Mouse (Mus musculus): Measurements from ENCODE around the gene Tmem151b. TPM values are rescaled to one million over a fixed set of nuclear protein-coding genes. Genes with fewer than 3 reads are reported as not detected.

The Tmem151b gene
- polyA plus RNA-seq, 1 experiment = not detected

GRCm38 (mm10) chr17:45578843-45579242 is 29.4 kb upstream of the Tmem151b start:
- Histone ChIP-seq H3K4me1 (ENCODE audit: control insufficient read depth) (peaks cover 63% of the 10 kb centered on the region), H3K9me3 (ENCODE audit: control insufficient read depth, low read length) (no peaks in the 10 kb centered on the region), H3K27me3 (ENCODE audit: control insufficient read depth) (no peaks in the 10 kb centered on the region), H3K4me3 (replicated peaks) (no peak overlapping the region), H3K36me3 (ENCODE audit: control insufficient read depth) (peaks cover 11% of the 10 kb centered on the region)
- TF ChIP-seq TAL1 (IDR thresholded peaks at IDR 0.05; ENCODE audit: low read length) = no peak
- TF ChIP-seq GATA1 (IDR thresholded peaks at IDR 0.05; ENCODE audit: low read length) = no peak

- no peak for TF ChIP-seq GATA1 (IDR thresholded peaks at IDR 0.05; ENCODE audit: low read length)
- no peak for TF ChIP-seq TAL1 (IDR thresholded peaks at IDR 0.05; ENCODE audit: low read length)
- H3K27me3 ChIP-seq (ENCODE audit: control insufficient read depth) = no peaks in the 10 kb centered on the region
- no peak overlapping the region for H3K4me3 ChIP-seq (replicated peaks)
- peaks cover 5% of the 10 kb centered on the region for H3K36me3 ChIP-seq (ENCODE audit: control insufficient read depth)
- peaks cover 63% of the 10 kb centered on the region for H3K4me1 ChIP-seq (ENCODE audit: control insufficient read depth)
- no peaks in the 10 kb centered on the region for H3K9me3 ChIP-seq (ENCODE audit: control insufficient read depth, low read length)
These were observed 28.8 kb upstream of the Tmem151b start for GRCm38 (mm10) chr17:45578242-45578641.

- Histone ChIP-seq H3K27me3 (ENCODE audit: control insufficient read depth) (no peaks in the 10 kb centered on the region), H3K9me3 (ENCODE audit: control insufficient read depth, low read length) (no peaks in the 10 kb centered on the region), H3K4me3 (replicated peaks) (no peak overlapping the region), H3K36me3 (ENCODE audit: control insufficient read depth) (peaks cover 15% of the 10 kb centered on the region), H3K4me1 (ENCODE audit: control insufficient read depth) (peaks cover 57% of the 10 kb centered on the region)
- TF ChIP-seq GATA1 (IDR thresholded peaks at IDR 0.05; ENCODE audit: low read length) (no peak), TAL1 (IDR thresholded peaks at IDR 0.05; ENCODE audit: low read length) (no peak)
These were observed 25.8 kb upstream of the Tmem151b start for GRCm38 (mm10) chr17:45575123-45575897.

- Histone ChIP-seq H3K36me3 (ENCODE audit: control insufficient read depth) (peaks cover 25% of the 10 kb centered on the region), H3K4me3 (replicated peaks) (peak overlapping the region; percentile 76), H3K9me3 (ENCODE audit: control insufficient read depth, low read length) (no peaks in the 10 kb centered on the region), H3K27me3 (ENCODE audit: control insufficient read depth) (no peaks in the 10 kb centered on the region), H3K4me1 (ENCODE audit: control insufficient read depth) (peaks cover 51% of the 10 kb centered on the region)
- no peak for TF ChIP-seq GATA1 (IDR thresholded peaks at IDR 0.05; ENCODE audit: low read length)
- no peak for TF ChIP-seq TAL1 (IDR thresholded peaks at IDR 0.05; ENCODE audit: low read length)
These were observed 24.8 kb upstream of the Tmem151b start for GRCm38 (mm10) chr17:45574129-45574761.

GRCm38 (mm10) chr17:45573780-45574123 is 24.3 kb upstream of the Tmem151b start:
- H3K4me3 ChIP-seq (replicated peaks) = peak overlapping the region; percentile 76
- no peaks in the 10 kb centered on the region for H3K27me3 ChIP-seq (ENCODE audit: control insufficient read depth)
- TF ChIP-seq TAL1 (IDR thresholded peaks at IDR 0.05; ENCODE audit: low read length) (no peak), GATA1 (IDR thresholded peaks at IDR 0.05; ENCODE audit: low read length) (no peak)
- H3K4me1 ChIP-seq (ENCODE audit: control insufficient read depth) = peaks cover 49% of the 10 kb centered on the region
- no peaks in the 10 kb centered on the region for H3K9me3 ChIP-seq (ENCODE audit: control insufficient read depth, low read length)
- peaks cover 30% of the 10 kb centered on the region for H3K36me3 ChIP-seq (ENCODE audit: control insufficient read depth)

- Histone ChIP-seq H3K36me3 (ENCODE audit: control insufficient read depth) (peaks cover 35% of the 10 kb centered on the region), H3K27me3 (ENCODE audit: control insufficient read depth) (no peaks in the 10 kb centered on the region), H3K9me3 (ENCODE audit: control insufficient read depth, low read length) (no peaks in the 10 kb centered on the region), H3K4me1 (ENCODE audit: control insufficient read depth) (peaks cover 50% of the 10 kb centered on the region), H3K4me3 (replicated peaks) (peak within 1 kb of the TSS; percentile 76)
- TF ChIP-seq TAL1 (IDR thresholded peaks at IDR 0.05; ENCODE audit: low read length) (no peak), GATA1 (IDR thresholded peaks at IDR 0.05; ENCODE audit: low read length) (no peak)
These were observed 23.8 kb upstream of the Tmem151b start, which contains the start of gene Hsp90ab1 for GRCm38 (mm10) chr17:45573087-45573779. Gene Hsp90ab1 (minus strand): TSS chr17:45573271.

- no peaks in the 10 kb centered on the region for H3K27me3 ChIP-seq (ENCODE audit: control insufficient read depth)
- H3K4me3 ChIP-seq (replicated peaks) = peak overlapping the region; percentile 76
- no peaks in the 10 kb centered on the region for H3K9me3 ChIP-seq (ENCODE audit: control insufficient read depth, low read length)
- peaks cover 44% of the 10 kb centered on the region for H3K36me3 ChIP-seq (ENCODE audit: control insufficient read depth)
- peaks cover 49% of the 10 kb centered on the region for H3K4me1 ChIP-seq (ENCODE audit: control insufficient read depth)
- TF ChIP-seq GATA1 (IDR thresholded peaks at IDR 0.05; ENCODE audit: low read length) (no peak), TAL1 (IDR thresholded peaks at IDR 0.05; ENCODE audit: low read length) (no peak)
These were observed 22.9 kb upstream of the Tmem151b start for GRCm38 (mm10) chr17:45572103-45573086.

- Histone ChIP-seq H3K36me3 (ENCODE audit: control insufficient read depth) (peaks cover 65% of the 10 kb centered on the region), H3K27me3 (ENCODE audit: control insufficient read depth) (no peaks in the 10 kb centered on the region), H3K4me3 (replicated peaks) (no peak overlapping the region), H3K4me1 (ENCODE audit: control insufficient read depth) (peaks cover 63% of the 10 kb centered on the region), H3K9me3 (ENCODE audit: control insufficient read depth, low read length) (no peaks in the 10 kb centered on the region)
- no peak for TF ChIP-seq GATA1 (IDR thresholded peaks at IDR 0.05; ENCODE audit: low read length)
- no peak for TF ChIP-seq TAL1 (IDR thresholded peaks at IDR 0.05; ENCODE audit: low read length)
These were observed 20.5 kb upstream of the Tmem151b start for GRCm38 (mm10) chr17:45569999-45570398.

Data from erythroblast, embryonic 14.5 days (primary cell).